Mouse (Mus musculus) midbrain, postnatal 0 days (tissue): ENCODE results near the gene 4930503B20Rik. TPM values are rescaled to one million over a fixed set of nuclear protein-coding genes. Genes with fewer than 3 reads are reported as not detected.

Source experiments
- ATAC-seq: fragments of 200-750 bp; cut with Nextera tagmentation; 2 replicates; pipeline ENCODE4 v1.8.0; 2017; ENCODE audit warnings: moderate number of reproducible peaks, mild to moderate bottlenecking, moderate TSS enrichment, moderate library complexity; ENCODE audit not compliant: low FRiP score
- DNase-seq: peaks from one replicate; pipeline ENCODE4 v3.0.0-alpha.2; 2015; ENCODE audit warnings: low spot score
- H3K27ac ChIP-seq: fragments of 300-500 bp; sonication (generic); 2 replicates; pipeline ENCODE4 v1.5.1; 2014; ENCODE audit warnings: low read depth, mild to moderate bottlenecking, low read length, mixed read lengths
- H3K27me3 ChIP-seq: fragments of 300-500 bp; sonication (generic); 2 replicates; pipeline ENCODE4 v1.6.1; 2014; ENCODE audit warnings: low read length, control low read depth, mixed read lengths; ENCODE audit not compliant: insufficient read depth
- H3K36me3 ChIP-seq: fragments of 300-500 bp; sonication (generic); 2 replicates; pipeline ENCODE4 v1.6.1; 2014; ENCODE audit warnings: low read length, control low read depth, mixed read lengths; ENCODE audit not compliant: insufficient read depth
- H3K4me1 ChIP-seq: fragments of 300-500 bp; sonication (generic); 2 replicates; pipeline ENCODE4 v1.6.1; 2014; ENCODE audit warnings: mild to moderate bottlenecking, control low read depth, antibody characterized with exemption, low read length, mixed read lengths; ENCODE audit not compliant: insufficient read depth
- H3K4me2 ChIP-seq: fragments of 300-500 bp; sonication (generic); 2 replicates; pipeline ENCODE4 v1.6.1; 2014; ENCODE audit warnings: low read depth, mild to moderate bottlenecking, low read length, mixed read lengths; ENCODE audit not compliant: poor library complexity, severe bottlenecking
- H3K4me3 ChIP-seq: fragments of 300-500 bp; sonication (generic); 2 replicates; pipeline ENCODE4 v1.5.1; 2014; ENCODE audit warnings: low read depth, mild to moderate bottlenecking, low read length, moderate library complexity
- H3K9ac ChIP-seq: fragments of 300-500 bp; sonication (generic); replicated peaks from 2 replicates; pipeline ENCODE4 v1.6.1; 2014; ENCODE audit warnings: mild to moderate bottlenecking, low read length, moderate library complexity, mixed read lengths; ENCODE audit not compliant: poor library complexity, severe bottlenecking
- H3K9me3 ChIP-seq: fragments of 300-500 bp; sonication (generic); 2 replicates; pipeline ENCODE4 v1.6.1; 2016; ENCODE audit warnings: low read length, control low read depth
- CTCF ChIP-seq: IDR thresholded peaks from 2 replicates; pipeline ENCODE4 v1.5.1; 2016; ENCODE audit warnings: antibody characterized with exemption, mild to moderate bottlenecking
- WGBS: fragments of 180-500 bp; shearing (Covaris S2); extraction: QIAGEN DNeasy Blood & Tissue Kit; methylation state at CpG from one replicate; pipeline ENCODE4 v1.1.7; 2014; 5-methylcytosine and 5-hydroxymethylcytosine counted together
- polyA plus RNA-seq: library from polyadenylated mRNA; unstranded; fragments of >200 nt; fragmentation: Nextera tagmentation; extraction: Ambion mirVana; gene quantifications from 2 replicates; pipeline ENCODE4 v1.2.1, GENCODE M21; 2015
- total RNA-seq: library from RNA; depleted of rRNA; stranded (reverse); fragments of >200 nt; gene quantifications from 2 replicates; pipeline ENCODE4 v1.2.3, GENCODE M21; 2014

The 4930503B20Rik gene
- total and polyA plus RNA-seq, 2 experiments from 2014 or later: not detected

GRCm38 (mm10) chr3:146611821-146612220 is 39.3 kb downstream of the 4930503B20Rik start:
- Histone ChIP-seq H3K27ac (no peak overlapping the region), H3K4me1 (peaks cover 6% of the 10 kb centered on the region), H3K4me2 (no peak overlapping the region), H3K9me3 (no peaks in the 10 kb centered on the region), H3K9ac (no peak overlapping the region), H3K27me3 (no peaks in the 10 kb centered on the region), H3K36me3 (no peaks in the 10 kb centered on the region), H3K4me3 (no peak overlapping the region)
- no peak for TF ChIP-seq CTCF
- DNase-seq (no peak), ATAC-seq (no peak)
- 80% methylated on average over 4 of the region's 4 CpGs for WGBS

GRCm38 (mm10) chr3:146611261-146611660 is 39.9 kb downstream of the 4930503B20Rik start:
- no peak for TF ChIP-seq CTCF
- Histone ChIP-seq H3K9me3 (no peaks in the 10 kb centered on the region), H3K4me1 (peaks cover 6% of the 10 kb centered on the region), H3K36me3 (no peaks in the 10 kb centered on the region), H3K4me3 (no peak overlapping the region), H3K9ac (no peak overlapping the region), H3K27me3 (no peaks in the 10 kb centered on the region), H3K4me2 (no peak overlapping the region), H3K27ac (no peak overlapping the region)
- DNase-seq (no peak), ATAC-seq (no peak)
- 75% methylated on average over 4 of the region's 4 CpGs for WGBS

DNA sequence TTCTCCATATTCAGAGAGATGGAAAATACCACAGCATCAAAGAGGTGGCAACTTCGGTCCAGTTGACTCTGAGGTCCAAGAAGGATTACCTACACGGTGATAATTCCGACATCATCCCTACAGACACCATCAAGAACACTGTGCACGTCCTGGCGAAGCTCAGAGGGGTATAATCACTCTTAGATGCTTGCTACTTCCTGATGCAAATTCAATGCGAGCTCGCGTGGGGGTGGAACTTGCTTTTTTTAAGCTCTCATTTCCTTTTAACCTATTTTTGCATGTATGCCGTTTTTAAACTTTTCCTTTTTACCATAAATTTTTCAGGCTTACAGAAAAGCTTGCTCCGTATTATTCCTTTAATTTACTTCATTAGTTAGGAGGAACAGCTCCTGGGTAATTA is 40.8 kb downstream of the 4930503B20Rik start:
- H3K36me3 ChIP-seq: no peaks in the 10 kb centered on the region
- no peak for DNase-seq
- no peak overlapping the region for H3K9ac ChIP-seq
- no peak overlapping the region for H3K4me3 ChIP-seq
- peaks cover 6% of the 10 kb centered on the region for H3K4me1 ChIP-seq
- H3K4me2 ChIP-seq: no peak overlapping the region
- no peak for TF ChIP-seq CTCF
- WGBS: 79% methylated on average over 10 of the region's 10 CpGs
- H3K27me3 ChIP-seq: no peaks in the 10 kb centered on the region
- no peak overlapping the region for H3K27ac ChIP-seq
- H3K9me3 ChIP-seq: no peaks in the 10 kb centered on the region
- no peak for ATAC-seq

DNA sequence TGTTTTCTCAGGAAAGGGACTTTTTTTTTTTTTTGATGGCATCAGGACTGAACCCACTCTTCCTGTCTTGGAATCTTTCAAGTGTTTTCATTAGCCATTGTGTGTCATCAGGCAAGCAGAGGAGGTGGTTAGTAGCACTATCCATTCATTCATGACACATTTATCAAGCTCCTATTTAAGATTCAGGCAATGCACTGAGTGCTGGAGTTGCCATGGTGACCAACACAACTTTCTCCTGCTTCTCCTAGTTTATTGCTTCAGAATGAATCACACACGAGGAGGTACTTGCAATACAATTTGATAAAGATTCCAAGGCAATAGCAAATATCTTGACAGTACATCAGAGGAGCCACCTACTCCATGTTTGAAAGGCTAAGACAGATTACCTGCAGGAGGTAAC is 43.7 kb downstream of the 4930503B20Rik start:
- DNase-seq (peak; percentile 70), ATAC-seq (peak; percentile 80)
- WGBS: 8% methylated on average over 1 of the region's 1 CpGs
- Histone ChIP-seq H3K27ac (peak overlapping the region; percentile 34), H3K9me3 (no peaks in the 10 kb centered on the region), H3K9ac (no peak overlapping the region), H3K4me3 (no peak overlapping the region), H3K4me2 (no peak overlapping the region), H3K4me1 (peaks cover 6% of the 10 kb centered on the region), H3K36me3 (no peaks in the 10 kb centered on the region), H3K27me3 (no peaks in the 10 kb centered on the region)
- TF ChIP-seq CTCF: no peak

DNA sequence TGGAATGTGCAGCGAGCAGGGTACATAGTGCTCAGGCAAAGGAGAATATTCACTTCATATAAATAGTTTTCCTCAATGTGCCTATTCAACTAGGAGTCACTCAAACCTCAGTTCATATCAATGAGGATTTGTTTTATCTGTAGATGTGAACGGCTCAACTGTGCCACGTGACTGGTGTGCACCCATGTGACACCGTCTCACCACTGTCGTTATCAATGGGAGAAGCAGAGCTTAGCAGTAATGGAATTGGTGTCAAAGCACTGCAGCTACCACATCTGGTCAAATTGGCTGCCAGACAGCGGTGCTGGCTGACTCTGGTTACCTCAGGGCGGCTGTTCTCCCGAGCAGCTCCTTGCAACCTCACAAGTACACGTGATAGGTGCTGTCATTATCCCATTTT is 46.5 kb downstream of the 4930503B20Rik start:
- no peaks in the 10 kb centered on the region for H3K9me3 ChIP-seq
- no peaks in the 10 kb centered on the region for H3K36me3 ChIP-seq
- no peak overlapping the region for H3K27ac ChIP-seq
- no peak overlapping the region for H3K4me2 ChIP-seq
- H3K4me1 ChIP-seq: peaks cover 6% of the 10 kb centered on the region
- no peak for TF ChIP-seq CTCF
- DNase-seq: no peak
- H3K9ac ChIP-seq: no peak overlapping the region
- no peaks in the 10 kb centered on the region for H3K27me3 ChIP-seq
- WGBS: 82% methylated on average over 9 of the region's 9 CpGs
- ATAC-seq: no peak
- no peak overlapping the region for H3K4me3 ChIP-seq

DNA sequence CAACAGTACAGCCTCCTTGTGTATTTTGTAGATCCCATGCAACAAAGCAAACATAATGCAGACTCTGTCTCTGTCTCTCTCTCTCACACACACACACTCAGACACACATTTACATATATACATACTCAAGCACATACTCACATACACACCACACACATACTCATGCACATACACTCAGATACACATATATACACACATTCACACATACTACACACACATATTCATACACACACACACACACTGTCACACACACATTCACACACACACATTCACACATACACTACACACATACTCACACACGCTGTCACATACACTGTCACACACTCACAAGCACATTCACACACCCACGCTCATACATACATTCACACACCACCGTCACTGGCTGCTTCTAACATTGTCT is 48.6 kb downstream of the 4930503B20Rik start:
- Histone ChIP-seq H3K9me3 (no peaks in the 10 kb centered on the region), H3K4me1 (peaks cover under 1% of the 10 kb centered on the region; the same call in 1 of the 2 replicates), H3K9ac (no peak overlapping the region), H3K36me3 (no peaks in the 10 kb centered on the region), H3K27me3 (no peaks in the 10 kb centered on the region), H3K4me2 (no peak overlapping the region), H3K4me3 (no peak overlapping the region), H3K27ac (no peak overlapping the region)
- TF ChIP-seq CTCF: no peak
- WGBS: 91% methylated on average over 3 of the region's 3 CpGs
- ATAC-seq: no peak
- no peak for DNase-seq
